Mouse (Mus musculus): Measurements from ENCODE around the gene Olfr578. TPM values are rescaled to one million over a fixed set of nuclear protein-coding genes. Genes with fewer than 3 reads are reported as not detected.

Olfr578 gene
- polyA plus RNA-seq, 1 experiment from 2014 or later: not detected

Other genes with a start within 250 kb of the Olfr578 start
- not detected in 2 replicates for gene Olfr560, start 230.0 kb downstream of the Olfr578 start, polyA plus RNA-seq (2015; fragmentation: Nextera tagmentation; extraction: Ambion mirVana)
- 0.28 and 0.44 TPM in 2 replicates for gene Olfr78, start 229.9 kb downstream of the Olfr578 start, polyA plus RNA-seq (2015; fragmentation: Nextera tagmentation; extraction: Ambion mirVana)
- not detected in 2 replicates for gene Olfr561, start 218.1 kb downstream of the Olfr578 start, polyA plus RNA-seq (2015; fragmentation: Nextera tagmentation; extraction: Ambion mirVana)
- not detected in 2 replicates for gene Olfr564, start 185.8 kb downstream of the Olfr578 start, polyA plus RNA-seq (2015; fragmentation: Nextera tagmentation; extraction: Ambion mirVana)
- gene Olfr566, start 130.6 kb downstream of the Olfr578 start, polyA plus RNA-seq (2015; fragmentation: Nextera tagmentation; extraction: Ambion mirVana): not detected in 2 replicates
- gene Olfr568, start 112.2 kb downstream of the Olfr578 start, polyA plus RNA-seq (2015; fragmentation: Nextera tagmentation; extraction: Ambion mirVana): not detected in 2 replicates
- not detected in 2 replicates for gene Olfr569, start 98.4 kb downstream of the Olfr578 start, polyA plus RNA-seq (2015; fragmentation: Nextera tagmentation; extraction: Ambion mirVana)
- gene Olfr570, start 94.7 kb downstream of the Olfr578 start, polyA plus RNA-seq (2015; fragmentation: Nextera tagmentation; extraction: Ambion mirVana): not detected in 2 replicates
- not detected in 2 replicates for gene Olfr571, start 71.8 kb downstream of the Olfr578 start, polyA plus RNA-seq (2015; fragmentation: Nextera tagmentation; extraction: Ambion mirVana)
- gene Olfr572, start 64.9 kb downstream of the Olfr578 start, polyA plus RNA-seq (2015; fragmentation: Nextera tagmentation; extraction: Ambion mirVana): not detected in 2 replicates
- gene Olfr573-ps1, start 46.7 kb downstream of the Olfr578 start, polyA plus RNA-seq (2015; fragmentation: Nextera tagmentation; extraction: Ambion mirVana): not detected in 2 replicates
- gene Olfr574, start 40.9 kb downstream of the Olfr578 start, polyA plus RNA-seq (2015; fragmentation: Nextera tagmentation; extraction: Ambion mirVana): not detected in 2 replicates
- not detected in 2 replicates for gene Olfr575, start 30.5 kb downstream of the Olfr578 start, polyA plus RNA-seq (2015; fragmentation: Nextera tagmentation; extraction: Ambion mirVana)
- gene Olfr576, start 26.7 kb downstream of the Olfr578 start, polyA plus RNA-seq (2015; fragmentation: Nextera tagmentation; extraction: Ambion mirVana): not detected in 2 replicates
- not detected in 2 replicates for gene Olfr577, start 13.4 kb downstream of the Olfr578 start, polyA plus RNA-seq (2015; fragmentation: Nextera tagmentation; extraction: Ambion mirVana)
- not detected in 2 replicates for gene Olfr582, start 48.7 kb upstream of the Olfr578 start, polyA plus RNA-seq (2015; fragmentation: Nextera tagmentation; extraction: Ambion mirVana)
- gene Olfr583, start 62.0 kb upstream of the Olfr578 start, polyA plus RNA-seq (2015; fragmentation: Nextera tagmentation; extraction: Ambion mirVana): not detected in 2 replicates
- gene Olfr584, start 92.6 kb upstream of the Olfr578 start, polyA plus RNA-seq (2015; fragmentation: Nextera tagmentation; extraction: Ambion mirVana): not detected in 2 replicates
- gene Olfr585, start 108.4 kb upstream of the Olfr578 start, polyA plus RNA-seq (2015; fragmentation: Nextera tagmentation; extraction: Ambion mirVana): not detected in 2 replicates
- not detected in 2 replicates for gene Olfr586, start 136.3 kb upstream of the Olfr578 start, polyA plus RNA-seq (2015; fragmentation: Nextera tagmentation; extraction: Ambion mirVana)
- gene Olfr588-ps1, start 151.6 kb upstream of the Olfr578 start, polyA plus RNA-seq (2015; fragmentation: Nextera tagmentation; extraction: Ambion mirVana): not detected in 2 replicates
- not detected in 2 replicates for gene Olfr589, start 167.0 kb upstream of the Olfr578 start, polyA plus RNA-seq (2015; fragmentation: Nextera tagmentation; extraction: Ambion mirVana)
- not detected in 2 replicates for gene Olfr591, start 189.0 kb upstream of the Olfr578 start, polyA plus RNA-seq (2015; fragmentation: Nextera tagmentation; extraction: Ambion mirVana)
- gene Olfr592, start 195.5 kb upstream of the Olfr578 start, polyA plus RNA-seq (2015; fragmentation: Nextera tagmentation; extraction: Ambion mirVana): not detected in 2 replicates
- gene Olfr593, start 222.5 kb upstream of the Olfr578 start, polyA plus RNA-seq (2015; fragmentation: Nextera tagmentation; extraction: Ambion mirVana): not detected in 2 replicates
- not detected in 2 replicates for gene Olfr594, start 227.7 kb upstream of the Olfr578 start, polyA plus RNA-seq (2015; fragmentation: Nextera tagmentation; extraction: Ambion mirVana)